Mouse (Mus musculus): ENCODE results near the gene Dnajc5. TPM values are rescaled to one million over a fixed set of nuclear protein-coding genes. Genes with fewer than 3 reads are reported as not detected.
A peak's percentile ranks its signal among the peaks of the same experiment; 100 is the strongest.

The Dnajc5 gene
- total and polyA plus RNA-seq, 2 experiments from 2014 or later = 72.6 to 190 TPM

- Histone ChIP-seq H3K4me2 (ENCODE audit: low read depth, low read length) (no peak overlapping the region), H3K9me3 (replicated peaks; ENCODE audit: control insufficient read depth, low read length) (no peaks in the 10 kb centered on the region), H3K36me3 (replicated peaks; ENCODE audit: control insufficient read depth, insufficient read depth, low read length) (peaks cover 31% of the 10 kb centered on the region), H3K9ac (replicated peaks; ENCODE audit: low read depth, low read length) (no peak overlapping the region), H3K4me1 (ENCODE audit: control insufficient read depth, insufficient read depth) (peaks cover 24% of the 10 kb centered on the region), H3K27me3 (ENCODE audit: control insufficient read depth, insufficient read depth, low read length) (no peaks in the 10 kb centered on the region), H3K27ac (ENCODE audit: low read depth) (no peak overlapping the region), H3K4me3 (ENCODE audit: low read depth, low read length) (no peak overlapping the region)
- DNase-seq (ENCODE audit: low spot score) (no peak), ATAC-seq (ENCODE audit: insufficient read depth, low read depth) (no peak)
- 94% methylated on average over 7 of the region's 7 CpGs for WGBS
- no peak for TF ChIP-seq CTCF (IDR thresholded peaks at IDR 0.05; ENCODE audit: low read depth)
- no peak for TF ChIP-seq EP300 (IDR thresholded peaks at IDR 0.05; ENCODE audit: low read depth)
Measured at GRCm38 (mm10) chr2:181574921-181575545, 54.7 kb downstream of the Dnajc5 start.

- WGBS = 78% methylated on average over 2 of the region's 2 CpGs
- Histone ChIP-seq H3K4me1 (ENCODE audit: control insufficient read depth, insufficient read depth) (peaks cover 33% of the 10 kb centered on the region), H3K4me3 (ENCODE audit: low read depth, low read length) (no peak overlapping the region), H3K27ac (ENCODE audit: low read depth) (no peak overlapping the region), H3K9me3 (replicated peaks; ENCODE audit: control insufficient read depth, low read length) (no peaks in the 10 kb centered on the region), H3K36me3 (replicated peaks; ENCODE audit: control insufficient read depth, insufficient read depth, low read length) (peaks cover 31% of the 10 kb centered on the region), H3K4me2 (ENCODE audit: low read depth, low read length) (no peak overlapping the region), H3K27me3 (ENCODE audit: control insufficient read depth, insufficient read depth, low read length) (no peaks in the 10 kb centered on the region), H3K9ac (replicated peaks; ENCODE audit: low read depth, low read length) (no peak overlapping the region)
- ATAC-seq (ENCODE audit: insufficient read depth, low read depth) (no peak), DNase-seq (ENCODE audit: low spot score) (no peak)
- TF ChIP-seq EP300 (IDR thresholded peaks at IDR 0.05; ENCODE audit: low read depth) (no peak), CTCF (IDR thresholded peaks at IDR 0.05; ENCODE audit: low read depth) (no peak)
Measured at GRCm38 (mm10) chr2:181576613-181577012, 56.3 kb downstream of the Dnajc5 start.

- no peaks in the 10 kb centered on the region for H3K9me3 ChIP-seq (replicated peaks; ENCODE audit: control insufficient read depth, low read length)
- no peak for TF ChIP-seq EP300 (IDR thresholded peaks at IDR 0.05; ENCODE audit: low read depth)
- TF ChIP-seq CTCF (IDR thresholded peaks at IDR 0.05; ENCODE audit: low read depth) = no peak
- ATAC-seq (ENCODE audit: insufficient read depth, low read depth) (no peak), DNase-seq (ENCODE audit: low spot score) (no peak)
- no peaks in the 10 kb centered on the region for H3K27me3 ChIP-seq (ENCODE audit: control insufficient read depth, insufficient read depth, low read length)
- WGBS = 63% methylated on average over 2 of the region's 2 CpGs
- H3K4me2 ChIP-seq (ENCODE audit: low read depth, low read length) = no peak overlapping the region
- H3K4me3 ChIP-seq (ENCODE audit: low read depth, low read length) = no peak overlapping the region
- peaks cover 28% of the 10 kb centered on the region for H3K36me3 ChIP-seq (replicated peaks; ENCODE audit: control insufficient read depth, insufficient read depth, low read length)
- peaks cover 33% of the 10 kb centered on the region for H3K4me1 ChIP-seq (ENCODE audit: control insufficient read depth, insufficient read depth)
- no peak overlapping the region for H3K27ac ChIP-seq (ENCODE audit: low read depth)
- H3K9ac ChIP-seq (replicated peaks; ENCODE audit: low read depth, low read length) = no peak overlapping the region
Measured at GRCm38 (mm10) chr2:181577126-181577525, 56.8 kb downstream of the Dnajc5 start.

- no peak overlapping the region for H3K27ac ChIP-seq (ENCODE audit: low read depth)
Measured at GRCm38 (mm10) chr2:181577981-181578581, 57.8 kb downstream of the Dnajc5 start.

GRCm38 (mm10) chr2:181578790-181579618 lies 58.7 kb downstream of the Dnajc5 start:
- WGBS = 32% methylated on average over 5 of the region's 5 CpGs
- Histone ChIP-seq H3K27ac (ENCODE audit: low read depth) (peak overlapping the region; percentile 26; the same call in 1 of the 2 replicates), H3K4me2 (ENCODE audit: low read depth, low read length) (no peak overlapping the region)

More at GRCm38 (mm10) chr2:181577981-181578581, 57.8 kb downstream of the Dnajc5 start:
- Histone ChIP-seq H3K4me2 (ENCODE audit: low read depth, low read length) (no peak overlapping the region), H3K9ac (replicated peaks; ENCODE audit: low read depth, low read length) (peak overlapping the region; percentile 37; the same call in 1 of the 2 replicates), H3K4me3 (ENCODE audit: low read depth, low read length) (no peak overlapping the region), H3K9me3 (replicated peaks; ENCODE audit: control insufficient read depth, low read length) (no peaks in the 10 kb centered on the region), H3K4me1 (ENCODE audit: control insufficient read depth, insufficient read depth) (peaks cover 33% of the 10 kb centered on the region), H3K36me3 (replicated peaks; ENCODE audit: control insufficient read depth, insufficient read depth, low read length) (peaks cover 18% of the 10 kb centered on the region), H3K27me3 (ENCODE audit: control insufficient read depth, insufficient read depth, low read length) (no peaks in the 10 kb centered on the region)
- 32% methylated on average over 7 of the region's 7 CpGs for WGBS
- DNase-seq (ENCODE audit: low spot score) (no peak), ATAC-seq (ENCODE audit: insufficient read depth, low read depth) (no peak)
- TF ChIP-seq EP300 (IDR thresholded peaks at IDR 0.05; ENCODE audit: low read depth) (no peak), CTCF (IDR thresholded peaks at IDR 0.05; ENCODE audit: low read depth) (no peak)

More at GRCm38 (mm10) chr2:181578790-181579618, 58.7 kb downstream of the Dnajc5 start:
- no peak for DNase-seq (ENCODE audit: low spot score)
- Histone ChIP-seq H3K4me3 (ENCODE audit: low read depth, low read length) (no peak overlapping the region), H3K36me3 (replicated peaks; ENCODE audit: control insufficient read depth, insufficient read depth, low read length) (peaks cover 12% of the 10 kb centered on the region; the same call in 1 of the 2 replicates), H3K27me3 (ENCODE audit: control insufficient read depth, insufficient read depth, low read length) (no peaks in the 10 kb centered on the region), H3K4me1 (ENCODE audit: control insufficient read depth, insufficient read depth) (peaks cover 33% of the 10 kb centered on the region), H3K9ac (replicated peaks; ENCODE audit: low read depth, low read length) (no peak overlapping the region), H3K9me3 (replicated peaks; ENCODE audit: control insufficient read depth, low read length) (no peaks in the 10 kb centered on the region)
- TF ChIP-seq CTCF (IDR thresholded peaks at IDR 0.05; ENCODE audit: low read depth) (no peak), EP300 (IDR thresholded peaks at IDR 0.05; ENCODE audit: low read depth) (no peak)
- ATAC-seq (ENCODE audit: insufficient read depth, low read depth) = no peak

Measured in heart, postnatal 0 days (tissue).